Mouse (Mus musculus) CH12.LX (cell line): ENCODE measurements around the gene Fggy. TPM values are rescaled to one million over a fixed set of nuclear protein-coding genes. Genes with fewer than 3 reads are reported as not detected.

Source experiments
- DNase-seq: peaks from one replicate; pipeline ENCODE4 v3.0.0-alpha.2; 2013; ENCODE audit errors: extremely low read depth
- H3K27ac ChIP-seq: 2 replicates; pipeline ENCODE4 v1.5.1; 2012; ENCODE audit warnings: low read depth, mild to moderate bottlenecking, control low read depth, moderate library complexity; ENCODE audit not compliant: insufficient read depth
- H3K27me3 ChIP-seq: replicated peaks from 2 replicates; pipeline ENCODE3; 2012; ENCODE audit warnings: inconsistent platforms
- H3K36me3 ChIP-seq, 2 experiments: replicated peaks in 1 of 2; 2 replicates each; pipeline versions ENCODE3 to v1.6.1; 2012; ENCODE audit warnings: inconsistent platforms in 1 of 2, low read length in 1 of 2, mild to moderate bottlenecking in 1 of 2, mixed read lengths in 1 of 2, moderate library complexity in 1 of 2; ENCODE audit not compliant: control insufficient read depth in 1 of 2, insufficient read depth in 1 of 2
- H3K4me1 ChIP-seq, 2 experiments: 2 replicates each; pipeline ENCODE4 v1.6.1; 2012; ENCODE audit warnings: inconsistent platforms in 1 of 2, moderate library complexity in 1 of 2; ENCODE audit not compliant: insufficient read depth in 2 of 2, control insufficient read depth in 1 of 2
- H3K4me2 ChIP-seq: 2 replicates; pipeline ENCODE4 v1.6.1; 2012; ENCODE audit warnings: low read depth, mild to moderate bottlenecking, control low read depth; ENCODE audit not compliant: poor library complexity, insufficient read depth, severe bottlenecking
- H3K4me3 ChIP-seq, 3 experiments: fragments of 150-350 bp in 1 of 3; sonication (generic) in 1 of 3; replicated peaks in 1 of 3; 2 replicates each; pipeline versions ENCODE3 to v1.5.1; 2011 to 2012; ENCODE audit warnings: low read depth in 2 of 3, low read length in 2 of 3, mild to moderate bottlenecking in 2 of 3, moderate library complexity in 2 of 3, control low read depth in 1 of 3, improper control_type of control experiment in 1 of 3, inconsistent platforms in 1 of 3, mixed read lengths in 1 of 3; ENCODE audit not compliant: poor library complexity in 1 of 3
- H3K79me2 ChIP-seq: replicated peaks from 2 replicates; pipeline ENCODE4 v1.6.1; 2012; ENCODE audit warnings: mild to moderate bottlenecking, moderate library complexity; ENCODE audit not compliant: control insufficient read depth, poor library complexity, insufficient read depth, severe bottlenecking; ENCODE audit errors: extremely low read depth
- H3K9ac ChIP-seq: 2 replicates; pipeline ENCODE4 v1.6.1; 2012; ENCODE audit warnings: low read depth, mild to moderate bottlenecking, control low read depth, moderate library complexity; ENCODE audit not compliant: insufficient read depth
- H3K9me3 ChIP-seq: replicated peaks from 2 replicates; pipeline ENCODE3; 2012; ENCODE audit warnings: low read length, inconsistent platforms, mixed read lengths
- BHLHE40 ChIP-seq: IDR thresholded peaks from 2 replicates; pipeline ENCODE4 v1.6.1; 2011; ENCODE audit warnings: mild to moderate bottlenecking, low read depth, low read length, improper control_type of control experiment
- CHD1 ChIP-seq: IDR thresholded peaks from 2 replicates; pipeline ENCODE4 v1.6.1; 2012; ENCODE audit warnings: low read depth, low read length, improper control_type of control experiment, inconsistent platforms
- CTCF ChIP-seq, 2 experiments: IDR thresholded peaks in 1 of 2; conservative IDR thresholded peaks in 1 of 2; 2 replicates each; pipeline ENCODE4 v1.5.1; 2011 to 2012; ENCODE audit warnings: low read depth in 2 of 2, low read length in 2 of 2, improper control_type of control experiment in 1 of 2, inconsistent platforms in 1 of 2, mild to moderate bottlenecking in 1 of 2, moderate library complexity in 1 of 2
- E2F4 ChIP-seq: IDR thresholded peaks from 2 replicates; pipeline ENCODE4 v1.6.1; 2011; ENCODE audit warnings: low read depth, low read length, improper control_type of control experiment; ENCODE audit not compliant: insufficient replicate concordance
- ELF1 ChIP-seq: IDR thresholded peaks from 2 replicates; pipeline ENCODE4 v1.6.1; 2014; ENCODE audit warnings: low read depth, mild to moderate bottlenecking, inconsistent platforms, low read length, improper control_type of control experiment
- ETS1 ChIP-seq: conservative IDR thresholded peaks from 2 replicates; pipeline ENCODE4 v1.6.1; 2012; ENCODE audit warnings: low read depth, mild to moderate bottlenecking, inconsistent platforms, low read length, improper control_type of control experiment, moderate library complexity
- GABPA ChIP-seq: IDR thresholded peaks from 2 replicates; pipeline ENCODE4 v1.6.1; 2012; ENCODE audit warnings: low read depth, low read length, improper control_type of control experiment, inconsistent platforms; ENCODE audit not compliant: insufficient replicate concordance
- HCFC1 ChIP-seq: IDR thresholded peaks from 2 replicates; pipeline ENCODE4 v1.6.1; 2012; ENCODE audit warnings: low read depth, mild to moderate bottlenecking, inconsistent platforms, low read length, improper control_type of control experiment
- JUND ChIP-seq: conservative IDR thresholded peaks from 2 replicates; pipeline ENCODE4 v1.6.1; 2011; ENCODE audit warnings: low read depth, low read length, improper control_type of control experiment
- KAT2A ChIP-seq: IDR thresholded peaks from 2 replicates; pipeline ENCODE4 v1.6.1; 2012; ENCODE audit warnings: low read length, improper control_type of control experiment, inconsistent platforms; ENCODE audit not compliant: insufficient replicate concordance
- MAX ChIP-seq: IDR thresholded peaks from 2 replicates; pipeline ENCODE4 v1.6.1; 2011; ENCODE audit warnings: low read length, improper control_type of control experiment
- MAZ ChIP-seq: IDR thresholded peaks from 2 replicates; pipeline ENCODE4 v1.6.1; 2012; ENCODE audit warnings: low read depth, mild to moderate bottlenecking, inconsistent platforms, low read length, improper control_type of control experiment, moderate library complexity
- MEF2A ChIP-seq: IDR thresholded peaks from 2 replicates; pipeline ENCODE4 v1.6.1; 2014; ENCODE audit warnings: low read depth, mild to moderate bottlenecking, inconsistent platforms, low read length, improper control_type of control experiment, borderline replicate concordance
- NELFE ChIP-seq: IDR thresholded peaks from 2 replicates; pipeline ENCODE4 v1.6.1; 2011; ENCODE audit warnings: low read depth, low read length, improper control_type of control experiment
- POLR2A ChIP-seq: IDR thresholded peaks from 2 replicates; pipeline ENCODE4 v1.6.1; 2011; ENCODE audit warnings: low read depth, mild to moderate bottlenecking, improper control_type of control experiment, low read length
- RCOR1 ChIP-seq: conservative IDR thresholded peaks from 2 replicates; pipeline ENCODE4 v1.6.1; 2012; ENCODE audit warnings: low read depth, mild to moderate bottlenecking, inconsistent platforms, low read length, improper control_type of control experiment
- SMC3 ChIP-seq: IDR thresholded peaks from 2 replicates; pipeline ENCODE4 v1.6.1; 2011; ENCODE audit warnings: low read depth, low read length, improper control_type of control experiment
- TBP ChIP-seq: conservative IDR thresholded peaks from 2 replicates; pipeline ENCODE4 v1.6.1; 2011; ENCODE audit warnings: low read depth, low read length, improper control_type of control experiment
- TCF12 ChIP-seq: IDR thresholded peaks from 2 replicates; pipeline ENCODE4 v1.6.1; 2014; ENCODE audit warnings: low read depth, mild to moderate bottlenecking, inconsistent platforms, low read length, improper control_type of control experiment
- UBTF ChIP-seq: IDR thresholded peaks from 2 replicates; pipeline ENCODE4 v1.6.1; 2012; ENCODE audit warnings: low read depth, mild to moderate bottlenecking, inconsistent platforms, low read length, improper control_type of control experiment, moderate library complexity
- USF2 ChIP-seq: conservative IDR thresholded peaks from 2 replicates; pipeline ENCODE4 v1.6.1; 2011; ENCODE audit warnings: low read depth, low read length, improper control_type of control experiment
- ZC3H11A ChIP-seq: IDR thresholded peaks from 2 replicates; pipeline ENCODE4 v1.6.1; 2012; ENCODE audit warnings: low read depth, mild to moderate bottlenecking, inconsistent platforms, low read length, improper control_type of control experiment
- dilution Hi-C: fragments of 300-500 bp; cut with MboI; formaldehyde crosslinking; loops from 2 replicates; pipeline ENCODE4 v1.14.3; 2020; ENCODE audit warnings: low sequenced_read_pairs; ENCODE audit not compliant: extremely low pct_unique_long_range_greater_than_20kb, extremely low pct_ligation_motif_present
- in situ Hi-C: fragments of 300-500 bp; cut with MboI; formaldehyde crosslinking; loops from 3 replicates; pipeline ENCODE4 v1.14.3; 2019; ENCODE audit warnings: low sequenced_read_pairs, low pct_ligation_motif_present, low pct_unique_long_range_greater_than_20kb, mixed read lengths
- polyA plus RNA-seq: library from polyadenylated mRNA; unstranded; fragments of >175 nt; gene quantifications from 2 replicates; pipeline ENCODE4 v1.2.1, GENCODE M21; 2012; ENCODE audit warnings: low read depth; ENCODE audit not compliant: insufficient read length
- total RNA-seq, 2 experiments: library from RNA; depleted of rRNA; stranded (reverse); fragments of 300-350 nt in 1 of 2; fragments of >200 nt in 1 of 2; gene quantifications; 2 replicates each; pipeline ENCODE4 v1.2.3; 2012 to 2014

The Fggy gene
- total and polyA plus RNA-seq, 3 experiments: 6.2 to 7.5 (median 6.9) TPM

GRCm38 (mm10) chr4:95928846-95929245 lies 371.5 kb downstream of the Fggy start:
- in situ Hi-C loops: no loop called here
- dilution Hi-C loops: no loop called here

GRCm38 (mm10) chr4:95929936-95930335 lies 372.6 kb downstream of the Fggy start:
- Histone ChIP-seq H3K4me3 (no peak overlapping the region), H3K4me1 (peaks cover 5 to 24% of the 10 kb centered on the region in 2 experiments; a peak in 3 of 4 replicates), H3K27ac (no peak overlapping the region), H3K4me2 (no peak overlapping the region), H3K27me3 (no peaks in the 10 kb centered on the region)
- dilution Hi-C loops: no loop called here
- in situ Hi-C loops: no loop called here
- no peak for DNase-seq
- TF ChIP-seq SMC3 (no peak), JUND (no peak), GABPA (no peak)
- TF ChIP-seq, all 38 proteins: peak for 0
- no peaks in the 10 kb centered on the region for H3K36me3 ChIP-seq
- H3K9me3 ChIP-seq: no peaks in the 10 kb centered on the region
- H3K79me2 ChIP-seq: no peaks in the 10 kb centered on the region
- no peak overlapping the region for H3K9ac ChIP-seq

More at GRCm38 (mm10) chr4:95928846-95929245, 371.5 kb downstream of the Fggy start:
- H3K79me2 ChIP-seq: no peaks in the 10 kb centered on the region
- DNase-seq: no peak
- H3K4me2 ChIP-seq: no peak overlapping the region
- H3K4me1 ChIP-seq: peaks cover 0 to 14% of the 10 kb centered on the region in 2 experiments; a peak in 2 of 4 replicates
- H3K4me3 ChIP-seq: no peak overlapping the region
- TF ChIP-seq HCFC1 (no peak), GABPA (no peak), MEF2A (no peak), ZC3H11A (no peak), KAT2A (no peak), MAX (no peak), ETS1 (no peak), BHLHE40 (no peak), JUND (no peak), TBP (no peak), TCF12 (no peak)
- H3K36me3 ChIP-seq: no peaks in the 10 kb centered on the region
- H3K9me3 ChIP-seq: no peaks in the 10 kb centered on the region
- H3K27ac ChIP-seq: no peak overlapping the region
- H3K27me3 ChIP-seq: no peaks in the 10 kb centered on the region
- H3K9ac ChIP-seq: no peak overlapping the region

- H3K4me1 ChIP-seq: peaks cover 5 to 28% of the 10 kb centered on the region in 2 experiments; a peak in 3 of 4 replicates
- no peak overlapping the region for H3K4me3 ChIP-seq
- no peak overlapping the region for H3K27ac ChIP-seq
- H3K79me2 ChIP-seq: no peaks in the 10 kb centered on the region
- H3K4me2 ChIP-seq: no peak overlapping the region
- H3K9me3 ChIP-seq: no peaks in the 10 kb centered on the region
- dilution Hi-C loops (no loop called here), in situ Hi-C loops (no loop called here)
- H3K27me3 ChIP-seq: no peaks in the 10 kb centered on the region
- DNase-seq: no peak
- H3K36me3 ChIP-seq: no peaks in the 10 kb centered on the region
- TF ChIP-seq UBTF: no peak
- no peak for TF ChIP-seq POLR2A
- TF ChIP-seq ETS1: no peak
- no peak for TF ChIP-seq CTCF (conservative IDR thresholded peaks at IDR 0.05 in 1 of 2, IDR thresholded peaks at IDR 0.05 in 1 of 2; ENCODE audit: low read depth in 2 of 2, low read length in 2 of 2)
- TF ChIP-seq NELFE: no peak
- TF ChIP-seq CHD1: no peak
- TF ChIP-seq ELF1: no peak
- no peak for TF ChIP-seq MAZ
- TF ChIP-seq USF2: no peak
- no peak for TF ChIP-seq E2F4
- TF ChIP-seq ZC3H11A: no peak
- no peak for TF ChIP-seq MAX
- no peak for TF ChIP-seq RCOR1
- TF ChIP-seq MEF2A: no peak
- TF ChIP-seq GABPA: no peak
- no peak for TF ChIP-seq SMC3
- H3K9ac ChIP-seq: no peak overlapping the region
These were observed 374.0 kb downstream of the Fggy start for GRCm38 (mm10) chr4:95931331-95931730.
